Mouse (Mus musculus) thymus, postnatal 4 days (tissue): ENCODE measurements around the gene Cd163l1.

Source experiments
- DNase-seq: peaks from one replicate; pipeline ENCODE4 v3.0.0; 2021

Gene Cd163l1

DNA sequence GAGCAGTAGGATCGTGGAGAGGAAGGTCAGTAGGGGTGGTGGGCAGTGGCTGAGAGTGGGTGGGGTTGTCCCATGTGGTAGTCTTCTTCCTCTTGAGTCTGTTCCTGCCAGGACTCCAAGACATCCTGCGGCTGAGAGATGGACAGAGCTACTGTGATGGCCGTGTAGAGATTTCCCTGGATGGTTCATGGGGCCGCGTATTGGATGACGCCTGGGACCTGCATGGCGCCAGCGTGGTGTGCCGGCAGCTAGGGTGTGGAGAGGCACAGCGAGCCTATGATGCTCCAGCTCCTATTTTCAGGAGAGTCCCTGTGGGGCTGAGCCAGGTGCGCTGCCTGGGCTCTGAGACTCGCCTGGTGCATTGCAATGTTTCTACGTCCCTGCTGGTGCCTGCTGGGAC lies 6.1 kb downstream of the Cd163l1 start:
- DNase-seq, result no peak

- DNase-seq, result no peak
Observed at GRCm38 (mm10) chr7:140228476-140228875, 10.4 kb downstream of the Cd163l1 start.

- DNase-seq, result no peak
Observed at GRCm38 (mm10) chr7:140231026-140231425, 13.0 kb downstream of the Cd163l1 start.

DNA sequence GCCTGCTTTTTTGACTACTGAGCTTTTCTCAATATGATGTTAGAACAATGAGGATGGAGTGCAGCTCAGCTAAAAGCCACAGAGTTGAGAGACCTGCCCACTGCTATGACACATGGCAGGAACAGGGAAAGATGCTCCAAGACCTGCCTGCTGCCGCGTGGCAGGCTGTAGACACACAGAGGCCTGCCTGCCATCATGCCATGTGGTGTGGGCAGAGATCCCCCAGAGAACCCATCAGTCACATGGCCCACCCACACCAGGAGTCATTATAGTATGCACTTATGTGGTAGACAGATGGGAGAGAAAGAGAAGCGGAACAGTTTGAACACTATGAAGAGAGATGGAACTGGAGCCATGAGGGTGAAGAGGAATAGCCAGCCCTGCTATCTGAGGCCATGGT lies 15.6 kb downstream of the Cd163l1 start:
- no peak for DNase-seq

DNA sequence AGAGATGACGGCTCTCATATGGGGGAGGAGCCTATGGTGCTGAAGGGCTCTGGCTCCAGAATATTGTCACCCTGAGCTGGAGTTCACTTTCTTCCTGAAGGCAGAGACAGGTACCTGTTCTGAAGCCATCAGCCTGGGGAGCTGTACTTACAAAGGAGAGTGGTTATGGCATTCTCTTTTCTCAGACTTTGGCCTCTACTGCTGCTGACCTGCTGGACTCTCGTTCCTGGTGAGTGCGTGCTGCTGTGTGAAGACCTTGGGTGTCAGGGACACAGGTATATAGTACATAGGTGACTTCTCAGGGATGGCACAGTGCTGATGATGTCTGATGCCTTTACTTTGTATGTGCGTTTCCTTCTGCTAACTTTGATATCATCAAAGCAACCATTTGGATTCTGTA lies 29.1 kb downstream of the Cd163l1 start, which contains the start of gene 5830411N06Rik:
Gene 5830411N06Rik (plus strand): TSS at position 69 of the 400 bp plus-strand sequence.
- DNase-seq, result no peak

DNA sequence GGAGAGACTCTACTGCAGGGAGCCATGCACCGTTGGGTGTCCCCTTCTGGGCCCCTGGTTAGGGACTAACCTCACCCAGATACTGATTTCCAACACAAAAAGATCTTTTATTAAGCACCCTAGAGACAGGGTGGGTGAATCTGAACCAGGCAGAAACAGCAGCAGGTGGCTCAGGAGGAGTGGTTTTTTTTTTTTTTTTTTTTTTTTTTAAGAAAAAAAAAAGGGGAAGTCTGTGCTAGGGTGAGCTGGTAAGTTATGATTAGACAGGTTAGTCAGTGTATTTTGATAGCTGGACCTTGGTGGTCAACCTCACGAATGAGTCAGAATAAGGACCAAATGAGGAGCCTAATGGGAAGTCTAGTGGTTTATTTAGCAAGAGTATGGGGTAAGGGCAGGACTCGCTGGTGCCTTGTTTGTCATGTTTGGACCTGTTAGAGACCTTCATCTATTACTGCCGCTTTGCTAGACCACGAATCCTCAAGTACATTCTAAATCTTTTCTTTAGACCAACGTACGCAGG lies 35.8 kb downstream of the Cd163l1 start:
- DNase-seq, result no peak
